8 mouse cellular contexts compared by ENCODE assay signal in the genomic region with DNA sequence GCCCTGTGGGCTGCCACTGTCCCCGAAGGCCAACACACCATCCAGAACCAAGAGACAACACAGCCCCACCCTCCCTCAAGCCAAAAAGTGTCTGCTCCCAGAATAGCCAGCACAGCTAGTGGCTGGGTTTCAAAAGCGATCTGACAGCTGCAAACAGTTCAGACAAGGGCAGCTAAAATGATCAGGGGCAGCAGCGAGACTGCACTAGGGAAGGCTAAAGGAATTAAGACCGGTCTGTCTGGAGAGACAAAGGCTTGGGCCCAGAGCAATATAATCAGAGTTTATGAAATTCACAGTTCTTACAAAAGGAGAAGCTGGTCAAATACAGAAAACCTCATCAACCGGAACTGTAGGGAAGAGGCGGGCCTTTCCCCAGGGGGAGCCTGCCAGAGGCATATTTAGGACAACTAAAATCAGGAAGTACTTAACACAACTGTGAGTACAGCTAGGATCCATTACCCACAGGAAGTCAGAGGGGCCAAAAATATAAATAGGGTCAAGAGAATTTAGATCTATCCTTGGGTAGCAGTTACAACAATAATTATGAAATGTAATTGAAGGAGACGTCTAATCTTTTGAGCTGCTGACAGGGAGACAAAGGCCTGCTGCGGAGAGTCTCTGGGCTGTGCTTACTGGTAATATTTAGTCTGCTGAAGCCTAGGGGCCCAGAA. TPM values are rescaled to one million over a fixed set of nuclear protein-coding genes. Genes with fewer than 3 reads are reported as not detected.
DNase-seq lines count a peak whose midpoint lies in the region; ATAC-seq and TF ChIP-seq lines count a peak whose summit lies in the region.

No protein-coding gene starts in this region.

- no peaks in the 10 kb centered on the region for H3K9me3 ChIP-seq in lung, embryonic 15.5 days

- H3K4me2 ChIP-seq in lung, embryonic 15.5 days, result no peak overlapping the region

- H3K4me3 ChIP-seq in kidney, adult 2 months (ENCODE audit: insufficient read depth, low read depth, low read length), result no peak overlapping the region
- H3K4me3 ChIP-seq in lung, embryonic 15.5 days, result no peak overlapping the region

- H3K27me3 ChIP-seq in kidney, adult 2 months (replicated peaks; ENCODE audit: control insufficient read depth, insufficient read depth, low read length), result no peaks in the 10 kb centered on the region
- peaks cover 22% of the 10 kb centered on the region for H3K27me3 ChIP-seq in lung, embryonic 15.5 days

- H3K4me1 ChIP-seq in kidney, adult 2 months (ENCODE audit: control insufficient read depth, insufficient read depth, low read length), result no peaks in the 10 kb centered on the region
- peaks cover 24% of the 10 kb centered on the region for H3K4me1 ChIP-seq in lung, embryonic 15.5 days

- H3K27ac ChIP-seq in kidney, adult 2 months (ENCODE audit: insufficient read depth, low read depth, low read length), result peak overlapping the region; percentile 61
- peak overlapping the region; percentile 85 for H3K27ac ChIP-seq in lung, embryonic 15.5 days

- no peak overlapping the region for H3K9ac ChIP-seq in lung, embryonic 15.5 days

- DNase-seq in adrenal gland, postnatal 10 days, result peak; percentile 57
- no peak for DNase-seq in adrenal gland, postnatal 4 days (ENCODE audit: low spot score in 2 of 2)
- DNase-seq in c-Kit-positive CD71-negative TER-119-negative erythroid progenitor cells, embryonic 14.5 days (ENCODE audit: low read depth), result peak; percentile 48
- DNase-seq in heart, adult 9 months (ENCODE audit: low spot score in 2 of 2), result peak; percentile 91 to 93
- DNase-seq in kidney, adult 2 months, result peak; percentile 69
- DNase-seq in retina, postnatal 1 day, result peak; percentile 57
- DNase-seq in frontal cortex, postnatal 10 days (ENCODE audit: low spot score in 2 of 2), result no peak

- no peaks in the 10 kb centered on the region for H3K36me3 ChIP-seq in kidney, adult 2 months (ENCODE audit: control insufficient read depth, insufficient read depth, low read length)
- no peaks in the 10 kb centered on the region for H3K36me3 ChIP-seq in lung, embryonic 15.5 days

- ATAC-seq in lung, embryonic 15.5 days (ENCODE audit: borderline replicate concordance, extremely low read depth, low FRiP score, low TSS enrichment), result no peak; the same call in 1 of the 2 replicates

- TF ChIP-seq POLR2A in kidney, adult 2 months (IDR thresholded peaks at IDR 0.05; ENCODE audit: low read depth, low read length), result no peak

- WGBS in kidney, adult 2 months, result 52% methylated on average over 8 of the region's 8 CpGs
- WGBS in lung, embryonic 15.5 days, result 26% methylated on average over 8 of the region's 8 CpGs

- no peak for TF ChIP-seq CTCF in kidney, adult 2 months (conservative IDR thresholded peaks at IDR 0.05; ENCODE audit: insufficient read depth, insufficient read length, low read depth, low read length)

RNA-seq across cellular contexts. Expression of a gene that starts 12.9 kb away (rescaled TPM):
- 1 to 10 TPM; 2.0 to 9.6 TPM for total RNA-seq in adrenal gland, postnatal 10 days (2021)
- 1 to 10 TPM; 1.8 to 3.4 TPM for total RNA-seq in adrenal gland, postnatal 4 days (2021)
- 0.09 TPM in 1 of 2 replicates, not detected in the other for polyA plus RNA-seq in kidney, adult 2 months (2012; rRNA removed)
- polyA plus RNA-seq in lung, embryonic 15.5 days (2015; fragmentation: Nextera tagmentation; extraction: Ambion mirVana), result 0.41 and 2.1 TPM in 2 replicates

RNA-seq across cellular contexts. Expression of a gene that starts 30.0 kb away (rescaled TPM):
- total RNA-seq in adrenal gland, postnatal 10 days (2021), result 1 to 10 TPM; 1.5 to 3.0 TPM
- 1 to 10 TPM; 2.9 to 3.5 TPM for total RNA-seq in adrenal gland, postnatal 4 days (2021)
- polyA plus RNA-seq in kidney, adult 2 months (2012; rRNA removed), result 3.6 and 4.2 TPM in 2 replicates
- 3.0 and 3.1 TPM in 2 replicates for polyA plus RNA-seq in lung, embryonic 15.5 days (2015; fragmentation: Nextera tagmentation; extraction: Ambion mirVana)

RNA-seq across cellular contexts. Expression of a gene that starts 59.1 kb away (rescaled TPM):
- 10 to 100 TPM; 39.9 to 48.3 TPM for total RNA-seq in adrenal gland, postnatal 10 days (2021)
- 10 to 100 TPM; 53.9 to 60.4 TPM for total RNA-seq in adrenal gland, postnatal 4 days (2021)
- polyA plus RNA-seq in kidney, adult 2 months (2012; rRNA removed), result 84.0 and 100 TPM in 2 replicates
- 91.2 and 93.4 TPM in 2 replicates for polyA plus RNA-seq in lung, embryonic 15.5 days (2015; fragmentation: Nextera tagmentation; extraction: Ambion mirVana)

Comparison
In these comparisons a context has a peak if more than half of its experiments do, and no peak if none do; other contexts are left out.
1. DNase-seq: peak in adrenal gland, postnatal 10 days (single experiment), c-Kit-positive CD71-negative TER-119-negative erythroid progenitor cells, embryonic 14.5 days (single experiment), heart, adult 9 months (2 of 2), kidney, adult 2 months (single experiment) and retina, postnatal 1 day (single experiment); none in adrenal gland, postnatal 4 days (0 of 2) and frontal cortex, postnatal 10 days (0 of 2).